Mouse (Mus musculus): ENCODE data around the gene Ptch2.

DNA sequence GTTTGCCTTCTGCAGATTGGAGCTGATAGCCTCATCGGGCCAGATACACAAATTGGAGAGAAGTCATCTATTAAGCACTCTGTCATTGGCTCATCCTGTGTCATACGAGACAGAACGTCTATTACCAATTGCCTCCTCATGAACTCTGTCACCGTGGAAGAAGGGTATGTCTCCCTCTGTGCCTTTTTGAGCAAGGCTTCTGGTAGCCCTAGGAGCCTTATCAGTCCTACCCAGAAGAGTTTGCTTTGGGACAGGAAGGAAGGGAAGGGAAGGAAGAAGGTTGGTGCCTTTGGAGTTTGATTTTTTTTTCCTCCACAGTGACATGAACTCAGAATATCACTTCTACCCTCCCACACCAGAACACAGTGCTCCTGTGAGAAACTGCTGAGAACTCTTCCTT, 25.3 kb upstream of the Ptch2 start:
- TF ChIP-seq CTCF (IDR thresholded peaks at IDR 0.05) (no peak), EP300 (IDR thresholded peaks at IDR 0.05) (no peak)
